Mouse (Mus musculus) intestine, postnatal 0 days (tissue): ENCODE results near the gene Gpd2. TPM values are rescaled to one million over a fixed set of nuclear protein-coding genes. Genes with fewer than 3 reads are reported as not detected.
A peak's percentile ranks its signal among the peaks of the same experiment; 100 is the strongest.

Experiments
- ATAC-seq: fragments of 200-750 bp; cut with Nextera tagmentation; 2 replicates; pipeline ENCODE4 v1.8.0; 2017; ENCODE audit warnings: mild to moderate bottlenecking, moderate TSS enrichment, moderate library complexity
- H3K27ac ChIP-seq: fragments of 300-500 bp; sonication (generic); 2 replicates; pipeline ENCODE4 v1.5.1; 2014; ENCODE audit warnings: mild to moderate bottlenecking, low read depth, low read length, moderate library complexity
- H3K27me3 ChIP-seq: fragments of 300-500 bp; sonication (generic); replicated peaks from 2 replicates; pipeline ENCODE4 v1.6.1; 2014; ENCODE audit warnings: low read length, mixed read lengths; ENCODE audit not compliant: control insufficient read depth, insufficient read depth
- H3K36me3 ChIP-seq: fragments of 300-500 bp; sonication (generic); 2 replicates; pipeline ENCODE4 v1.6.1; 2014; ENCODE audit warnings: mild to moderate bottlenecking, moderate library complexity; ENCODE audit not compliant: control insufficient read depth, insufficient read depth
- H3K4me1 ChIP-seq: fragments of 300-500 bp; sonication (generic); replicated peaks from 2 replicates; pipeline ENCODE4 v1.6.1; 2014; ENCODE audit warnings: antibody characterized with exemption, low read length, mixed read lengths; ENCODE audit not compliant: control insufficient read depth, insufficient read depth
- H3K4me2 ChIP-seq: fragments of 300-500 bp; sonication (generic); replicated peaks from 2 replicates; pipeline ENCODE4 v1.6.1; 2014; ENCODE audit warnings: low read depth, mild to moderate bottlenecking, moderate library complexity
- H3K4me3 ChIP-seq: fragments of 300-500 bp; sonication (generic); 2 replicates; pipeline ENCODE4 v1.5.1; 2014; ENCODE audit warnings: low read depth, low read length
- H3K9ac ChIP-seq: fragments of 300-500 bp; sonication (generic); 2 replicates; pipeline ENCODE4 v1.6.1; 2014; ENCODE audit warnings: mild to moderate bottlenecking, low read depth, low read length
- H3K9me3 ChIP-seq: fragments of 300-500 bp; sonication (generic); 2 replicates; pipeline ENCODE4 v1.6.1; 2016; ENCODE audit warnings: mixed run types; ENCODE audit not compliant: control insufficient read depth
- CTCF ChIP-seq: sonication (generic); IDR thresholded peaks from 2 replicates; pipeline ENCODE4 v1.5.1; 2016; ENCODE audit warnings: low read depth, mild to moderate bottlenecking, control low read depth, antibody characterized with exemption, moderate library complexity
- WGBS: fragments of 180-500 bp; shearing (Covaris S2); extraction: QIAGEN DNeasy Blood & Tissue Kit; methylation state at CpG from one replicate; pipeline ENCODE4 v1.1.7; 2014; 5-methylcytosine and 5-hydroxymethylcytosine counted together
- polyA plus RNA-seq: library from polyadenylated mRNA; unstranded; fragments of >200 nt; fragmentation: Nextera tagmentation; extraction: Ambion mirVana; gene quantifications from 2 replicates; pipeline ENCODE4 v1.2.1, GENCODE M21; 2015

The Gpd2 gene
- polyA plus RNA-seq, 1 experiment from 2014 or later = 26.0 TPM

- H3K36me3 ChIP-seq = no peaks in the 10 kb centered on the region
- no peak overlapping the region for H3K4me3 ChIP-seq
- no peaks in the 10 kb centered on the region for H3K27me3 ChIP-seq
- no peak for ATAC-seq
- TF ChIP-seq CTCF = no peak
- H3K9ac ChIP-seq = no peak overlapping the region
- no peak overlapping the region for H3K27ac ChIP-seq
- H3K9me3 ChIP-seq = no peaks in the 10 kb centered on the region
- H3K4me1 ChIP-seq = no peaks in the 10 kb centered on the region
- 70% methylated on average over 4 of the region's 4 CpGs for whole genome bisulfite sequencing
- no peak overlapping the region for H3K4me2 ChIP-seq
These were observed 24.1 kb upstream of the Gpd2 start for GRCm38 (mm10) chr2:57213364-57213763.

DNA sequence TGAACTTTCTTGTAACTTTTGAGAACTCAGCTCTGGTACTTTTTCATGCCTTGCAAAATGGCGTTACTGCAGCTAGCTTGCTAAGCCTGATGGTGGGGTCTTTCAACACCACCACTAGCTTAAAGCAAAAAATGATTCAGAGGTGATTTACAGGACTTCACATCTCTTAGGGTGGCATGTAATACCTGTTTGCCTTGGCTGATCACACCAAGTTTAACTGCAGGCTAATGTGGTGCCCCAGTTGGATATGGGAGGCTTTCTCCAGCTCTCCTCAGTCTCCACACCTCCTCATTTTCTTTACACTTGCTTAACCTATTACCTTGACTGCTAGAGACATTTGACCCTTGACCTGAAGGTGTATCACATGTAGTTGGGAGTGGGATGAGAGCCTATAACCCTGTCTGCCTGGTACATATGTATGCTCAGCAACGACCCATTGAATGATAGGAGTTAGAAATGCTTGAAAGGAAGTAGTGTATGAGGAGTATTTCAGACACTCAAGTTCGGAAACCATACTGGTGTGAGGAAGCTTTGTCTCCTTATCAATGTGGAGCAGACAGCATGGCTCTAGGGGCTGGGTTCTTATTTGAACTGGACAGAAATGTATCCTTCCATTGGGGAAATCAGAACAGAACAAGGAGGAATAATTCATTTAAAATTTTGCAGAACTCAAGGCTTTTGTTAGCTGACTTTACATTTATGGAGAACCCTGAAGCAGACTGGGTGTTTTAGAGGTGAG is 14.0 kb upstream of the Gpd2 start:
- H3K9ac ChIP-seq = no peak overlapping the region
- H3K27ac ChIP-seq = no peak overlapping the region
- H3K9me3 ChIP-seq = no peaks in the 10 kb centered on the region
- no peaks in the 10 kb centered on the region for H3K36me3 ChIP-seq
- no peak overlapping the region for H3K4me3 ChIP-seq
- H3K4me2 ChIP-seq = no peak overlapping the region
- peak; percentile 33; the same call in 1 of the 2 replicates for ATAC-seq
- WGBS = 53% methylated on average over 3 of the region's 3 CpGs
- H3K4me1 ChIP-seq = no peaks in the 10 kb centered on the region
- TF ChIP-seq CTCF = no peak
- no peaks in the 10 kb centered on the region for H3K27me3 ChIP-seq

GRCm38 (mm10) chr2:57225236-57225635 is 12.2 kb upstream of the Gpd2 start:
- Histone ChIP-seq H3K4me2 (no peak overlapping the region), H3K27me3 (no peaks in the 10 kb centered on the region), H3K27ac (no peak overlapping the region), H3K9ac (no peak overlapping the region), H3K4me3 (no peak overlapping the region), H3K9me3 (no peaks in the 10 kb centered on the region), H3K4me1 (no peaks in the 10 kb centered on the region), H3K36me3 (no peaks in the 10 kb centered on the region)
- no peak for ATAC-seq
- TF ChIP-seq CTCF = no peak
- 40% methylated on average over 2 of the region's 2 CpGs for WGBS

DNA sequence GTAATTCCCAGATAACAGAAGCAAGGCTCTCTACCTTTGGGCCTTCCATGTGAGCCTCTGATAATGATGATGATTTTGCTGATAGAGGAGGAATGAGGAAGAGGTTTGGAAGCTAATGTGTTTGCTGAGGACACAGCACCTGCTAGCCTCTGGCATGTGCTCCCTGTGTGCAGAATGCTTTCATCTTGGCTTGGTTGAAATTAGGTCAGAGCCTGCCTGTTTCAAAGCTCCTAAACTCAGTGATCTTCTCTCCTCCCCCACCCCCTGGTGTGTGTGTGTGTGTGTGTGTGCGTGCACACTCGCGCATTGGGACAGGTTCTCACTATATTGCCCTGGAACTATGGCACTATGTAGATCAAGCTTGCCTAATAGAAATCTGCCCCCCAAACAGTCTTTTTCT is 10.0 kb upstream of the Gpd2 start:
- no peak overlapping the region for H3K9ac ChIP-seq
- no peak overlapping the region for H3K4me3 ChIP-seq
- H3K36me3 ChIP-seq = no peaks in the 10 kb centered on the region
- H3K27ac ChIP-seq = no peak overlapping the region
- TF ChIP-seq CTCF = no peak
- H3K4me2 ChIP-seq = no peak overlapping the region
- ATAC-seq = no peak
- 78% methylated on average over 3 of the region's 3 CpGs for WGBS
- H3K9me3 ChIP-seq = no peaks in the 10 kb centered on the region
- H3K4me1 ChIP-seq = no peaks in the 10 kb centered on the region
- no peaks in the 10 kb centered on the region for H3K27me3 ChIP-seq

- no peaks in the 10 kb centered on the region for H3K36me3 ChIP-seq
- no peak for ATAC-seq
- H3K9me3 ChIP-seq = no peaks in the 10 kb centered on the region
- H3K4me1 ChIP-seq = 0 out of 2 replicates have a peak, but pooled peaks cover 2% of the 10 kb centered on the region
- 77% methylated on average over 4 of the region's 4 CpGs for WGBS
- no peak overlapping the region for H3K4me2 ChIP-seq
- H3K9ac ChIP-seq = no peak overlapping the region
- no peak for TF ChIP-seq CTCF
- no peak overlapping the region for H3K27ac ChIP-seq
- no peak overlapping the region for H3K4me3 ChIP-seq
- H3K27me3 ChIP-seq = no peaks in the 10 kb centered on the region
These were observed 7.7 kb upstream of the Gpd2 start for GRCm38 (mm10) chr2:57229647-57230240.

GRCm38 (mm10) chr2:57231432-57231831 is 6.0 kb upstream of the Gpd2 start:
- peak; percentile 66; the same call in 1 of the 2 replicates for ATAC-seq
- Histone ChIP-seq H3K36me3 (no peaks in the 10 kb centered on the region), H3K27ac (no peak overlapping the region), H3K9ac (no peak overlapping the region), H3K27me3 (no peaks in the 10 kb centered on the region), H3K4me3 (no peak overlapping the region), H3K9me3 (no peaks in the 10 kb centered on the region), H3K4me1 (0 out of 2 replicates have a peak, but pooled peaks cover 3% of the 10 kb centered on the region), H3K4me2 (no peak overlapping the region)
- 46% methylated on average over 5 of the region's 5 CpGs for WGBS
- no peak for TF ChIP-seq CTCF
